Mouse (Mus musculus) right cerebral cortex, postnatal 25 days (tissue): ENCODE data around the gene Ttc16.
A peak's percentile ranks its signal among the peaks of the same experiment; 100 is the strongest.

Experiments used
- DNase-seq: peaks from one replicate; pipeline ENCODE4 v3.0.0; 2022

Ttc16 gene

GRCm38 (mm10) chr2:32779131-32779530, 3.7 kb upstream of the Ttc16 start:
- peak; percentile 51 for DNase-seq

GRCm38 (mm10) chr2:32778081-32778480, 2.6 kb upstream of the Ttc16 start:
- DNase-seq, result no peak

- DNase-seq, result no peak
These were observed 759 bp upstream of the Ttc16 start for GRCm38 (mm10) chr2:32776192-32776591.

GRCm38 (mm10) chr2:32772626-32773279, 2.7 kb downstream of the Ttc16 start:
- no peak for DNase-seq

- DNase-seq, result no peak
These were observed 3.5 kb downstream of the Ttc16 start for GRCm38 (mm10) chr2:32771886-32772285.

GRCm38 (mm10) chr2:32769327-32770085, 5.9 kb downstream of the Ttc16 start:
- no peak for DNase-seq

- DNase-seq, result no peak
These were observed 6.7 kb downstream of the Ttc16 start for GRCm38 (mm10) chr2:32768661-32769285.

GRCm38 (mm10) chr2:32767241-32767640, 8.2 kb downstream of the Ttc16 start:
- no peak for DNase-seq

GRCm38 (mm10) chr2:32763353-32763752, 12.1 kb downstream of the Ttc16 start:
- DNase-seq, result no peak

GRCm38 (mm10) chr2:32761859-32762258, 13.6 kb downstream of the Ttc16 start:
- no peak for DNase-seq

- DNase-seq, result peak; percentile 37
These were observed 14.1 kb downstream of the Ttc16 start for GRCm38 (mm10) chr2:32761361-32761760.

- no peak for DNase-seq
These were observed 16.4 kb downstream of the Ttc16 start for GRCm38 (mm10) chr2:32759001-32759400.

GRCm38 (mm10) chr2:32758503-32758902, 16.9 kb downstream of the Ttc16 start:
- DNase-seq, result no peak

GRCm38 (mm10) chr2:32757056-32757845, 18.2 kb downstream of the Ttc16 start, which contains the start of gene Tor2a:
Gene Tor2a (plus strand): TSS chr2:32757234.
- DNase-seq, result peak; percentile 96

- DNase-seq, result no peak
These were observed 18.8 kb downstream of the Ttc16 start for GRCm38 (mm10) chr2:32756674-32757055.

- no peak for DNase-seq
These were observed 23.3 kb downstream of the Ttc16 start for GRCm38 (mm10) chr2:32752181-32752580.

GRCm38 (mm10) chr2:32751665-32752033, 23.8 kb downstream of the Ttc16 start:
- DNase-seq, result no peak

- DNase-seq, result no peak
These were observed 24.4 kb downstream of the Ttc16 start for GRCm38 (mm10) chr2:32750887-32751664.

GRCm38 (mm10) chr2:32750199-32750598, 25.2 kb downstream of the Ttc16 start:
- no peak for DNase-seq

- no peak for DNase-seq
These were observed 26.4 kb downstream of the Ttc16 start for GRCm38 (mm10) chr2:32749082-32749481.

GRCm38 (mm10) chr2:32744272-32744982, 31.0 kb downstream of the Ttc16 start:
- DNase-seq, result no peak

GRCm38 (mm10) chr2:32742173-32742531, 33.3 kb downstream of the Ttc16 start:
- DNase-seq, result peak; percentile 90
